Mouse (Mus musculus) left cerebral cortex, postnatal 14 days (tissue): Measurements from ENCODE around the gene Mustn1. TPM values are rescaled to one million over a fixed set of nuclear protein-coding genes. Genes with fewer than 3 reads are reported as not detected.

Experiments used
- DNase-seq, 2 experiments: peaks; one replicate each; pipeline ENCODE4 v3.0.0; 2021 to 2022; ENCODE audit warnings: low spot score in 2 of 2, mixed read lengths in 1 of 2
- intact Hi-C: fragments of 180-260 bp; cut with DNase I; formaldehyde crosslinking; loops from one replicate; pipeline ENCODE4 v1.15.1; 2025
- total RNA-seq, 2 experiments: library from RNA; stranded (reverse); gene quantifications; 2 replicates each; pipeline ENCODE4 v1.2.3; 2021

Mustn1 gene
- total RNA-seq, 2 experiments from 2014 or later: 3.9 to 5.1 TPM

DNA sequence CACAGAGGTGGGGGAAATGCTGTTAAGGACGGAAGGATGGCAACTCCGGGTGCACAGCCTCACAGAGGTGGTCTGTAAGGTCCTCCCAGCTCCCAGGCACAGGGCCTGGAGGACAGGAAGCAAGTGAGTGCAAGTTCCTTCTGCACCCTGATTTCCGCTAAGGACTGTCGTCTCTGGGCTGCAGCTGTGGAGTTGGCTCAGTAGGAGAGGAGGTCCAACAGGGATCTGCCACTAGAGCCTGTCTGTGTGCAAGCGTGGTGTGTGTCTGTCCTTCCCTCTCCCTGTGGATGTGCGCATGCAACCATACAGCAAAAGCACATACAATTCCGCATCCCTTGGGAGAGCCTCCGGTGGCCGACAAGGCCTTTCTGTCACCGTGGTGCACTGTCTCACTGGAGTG is 2.5 kb upstream of the Mustn1 start:
- DNase-seq: no peak
- intact Hi-C loops: no loop called here

- intact Hi-C loops: no loop called here
- no peak for DNase-seq
Measured at GRCm38 (mm10) chr14:30877827-30878226, 1.2 kb upstream of the Mustn1 start.

- intact Hi-C loops: loop anchor here (5.0 kb wide), 1 partner anchor 63 kb away; the partner anchor contains the start of gene Itih1
- no peak for DNase-seq
Measured at GRCm38 (mm10) chr14:30879794-30880193, 794 bp downstream of the Mustn1 start.

GRCm38 (mm10) chr14:30880251-30880650 is 1.3 kb downstream of the Mustn1 start:
- intact Hi-C loops: loop anchor here (5.0 kb wide), 1 partner anchor 62 kb away; the partner anchor contains the start of gene Itih1
- no peak for DNase-seq

- peak; percentile 62 to 78 for DNase-seq
- intact Hi-C loops: loop anchor here (5.0 kb wide), 1 partner anchor 61 kb away; the partner anchor contains the start of gene Itih1
Measured at GRCm38 (mm10) chr14:30880811-30881717, 2.1 kb downstream of the Mustn1 start.

DNA sequence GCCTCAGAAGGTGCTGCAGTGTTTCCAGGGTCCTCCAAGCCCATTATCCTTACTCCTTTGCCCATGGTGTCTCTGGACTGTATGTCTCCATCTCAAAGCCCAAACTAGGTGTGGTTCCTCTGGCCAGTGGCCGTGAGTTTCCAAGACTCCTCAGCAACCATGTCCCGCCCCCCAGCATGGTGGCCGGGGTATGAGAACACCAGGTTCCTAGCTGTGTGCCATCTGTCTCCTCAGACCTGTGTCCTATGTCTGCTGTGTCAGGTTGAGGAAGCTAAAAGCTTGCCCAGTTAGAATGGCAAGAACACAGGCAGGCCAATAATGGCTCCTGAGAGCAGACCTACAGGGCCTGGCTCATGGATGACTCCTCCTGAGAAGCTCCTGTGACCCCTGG is 2.7 kb downstream of the Mustn1 start:
- no peak for DNase-seq
- intact Hi-C loops: loop anchor here (5.0 kb wide), 1 partner anchor 61 kb away; the partner anchor contains the start of gene Itih1

GRCm38 (mm10) chr14:30885298-30885697 is 6.3 kb downstream of the Mustn1 start:
- DNase-seq: no peak
- intact Hi-C loops: no loop called here

DNA sequence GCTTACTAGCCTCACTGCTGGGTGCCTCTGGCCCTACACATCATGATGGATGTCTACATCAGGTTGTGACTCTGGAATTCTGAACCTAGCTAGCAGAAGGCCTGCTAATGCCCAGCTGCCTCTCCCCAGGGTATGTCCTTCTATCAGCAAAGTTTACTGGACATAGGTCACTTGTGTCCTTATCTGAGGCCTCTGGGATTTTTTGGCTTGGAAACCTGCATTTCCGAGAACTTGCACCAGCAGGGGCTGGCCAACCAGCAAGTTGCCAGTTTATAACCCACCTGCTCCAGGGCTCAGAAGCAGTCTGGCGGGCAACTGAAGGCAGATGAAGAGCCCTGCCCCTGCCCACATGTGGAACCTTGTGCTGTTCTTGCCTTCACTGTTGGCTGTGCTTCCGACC is 7.2 kb downstream of the Mustn1 start, which contains the start of gene Itih4:
TSS of gene Itih4 (plus strand) at position 273 of the 400 bp plus-strand sequence.
- DNase-seq: no peak
- intact Hi-C loops: no loop called here

GRCm38 (mm10) chr14:30888271-30888732 is 9.3 kb downstream of the Mustn1 start:
- intact Hi-C loops: no loop called here
- DNase-seq: no peak

GRCm38 (mm10) chr14:30899972-30900371 is 21.0 kb downstream of the Mustn1 start:
- intact Hi-C loops: no loop called here
- DNase-seq: no peak

GRCm38 (mm10) chr14:30902628-30903027 is 23.6 kb downstream of the Mustn1 start:
- no peak for DNase-seq
- intact Hi-C loops: no loop called here

DNA sequence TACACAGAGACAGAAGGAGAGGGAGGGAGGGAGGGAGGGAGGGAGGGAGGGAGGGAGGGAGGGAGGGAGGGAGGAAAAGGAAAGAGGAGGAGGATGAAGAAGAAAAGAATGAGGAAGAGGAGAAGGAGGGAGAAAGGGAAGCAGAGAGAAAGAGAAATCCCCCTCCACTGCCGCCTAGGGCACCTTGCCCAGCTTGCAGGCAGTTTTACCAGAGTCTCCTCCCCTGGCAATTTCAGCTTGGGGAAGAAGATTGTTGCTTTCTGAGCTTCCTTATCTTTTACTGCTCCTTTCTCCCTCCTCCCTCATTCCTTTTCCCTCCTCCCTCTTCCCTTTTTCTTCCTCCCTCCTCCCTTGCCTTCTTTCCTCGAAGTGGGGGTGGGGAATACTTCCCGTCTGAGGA is 24.0 kb downstream of the Mustn1 start:
- intact Hi-C loops: no loop called here
- no peak for DNase-seq

DNA sequence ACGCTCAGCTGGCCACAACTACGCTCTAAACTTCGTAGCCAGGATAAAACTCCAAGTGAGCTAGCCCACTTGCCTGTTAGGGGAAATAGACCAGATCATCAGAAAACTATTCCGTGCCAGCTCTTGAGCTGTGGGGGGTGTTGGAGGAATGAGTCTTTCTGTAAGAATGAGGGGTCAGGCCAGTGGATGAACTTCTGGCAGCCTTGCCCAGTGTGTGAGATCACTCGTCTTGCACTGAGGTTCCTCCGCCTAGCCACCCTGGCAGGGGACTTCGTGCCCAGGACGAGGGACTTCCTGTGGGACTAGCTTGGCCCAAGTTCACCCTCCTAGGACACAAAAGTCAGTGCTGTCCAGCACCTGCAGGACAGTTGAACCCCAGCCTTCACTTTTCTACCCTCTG is 25.3 kb downstream of the Mustn1 start:
- DNase-seq: no peak
- intact Hi-C loops: no loop called here

DNA sequence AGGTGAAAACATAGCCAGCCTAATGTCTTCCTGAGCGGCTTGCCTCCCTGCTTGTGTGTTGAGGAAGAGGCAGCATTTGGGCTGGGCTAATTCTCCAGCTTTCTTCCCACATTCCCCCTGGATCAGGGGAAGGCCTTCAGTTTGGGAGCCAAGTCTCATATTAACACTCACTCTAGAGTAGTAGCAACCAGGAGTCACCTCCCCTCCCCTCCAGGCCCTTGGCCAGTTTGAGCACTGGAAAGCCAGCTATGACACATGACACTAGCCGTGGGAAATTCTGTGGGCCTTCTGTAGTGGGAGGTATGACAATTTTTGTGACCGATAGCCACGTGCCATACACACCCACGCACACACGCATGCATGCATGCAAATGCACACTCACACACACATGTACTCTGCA is 27.0 kb downstream of the Mustn1 start:
- no peak for DNase-seq
- intact Hi-C loops: no loop called here

DNA sequence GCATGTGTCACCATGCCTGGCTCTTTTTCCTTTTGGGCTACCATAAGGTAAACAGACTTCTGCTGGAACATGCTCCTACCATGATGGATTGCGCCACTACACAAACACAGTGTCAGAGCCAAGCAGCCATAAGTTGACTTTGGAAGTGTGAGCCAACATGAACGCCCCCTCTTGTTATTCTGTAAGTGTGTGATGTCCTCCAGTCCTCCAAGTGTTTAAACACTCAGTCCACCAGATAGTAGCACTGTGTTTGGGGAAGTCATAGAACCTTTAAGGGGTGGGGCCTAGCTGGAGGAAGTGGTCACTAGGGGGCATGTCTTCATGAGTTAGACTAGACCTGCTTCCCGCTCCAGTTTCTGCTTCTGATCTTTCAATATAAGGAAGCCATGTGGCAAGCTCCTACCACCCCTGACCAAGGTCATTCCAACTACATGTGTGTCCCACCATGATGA is 28.8 kb downstream of the Mustn1 start:
- intact Hi-C loops: no loop called here

GRCm38 (mm10) chr14:30911141-30911540 is 32.1 kb downstream of the Mustn1 start:
- intact Hi-C loops: no loop called here
- no peak for DNase-seq

More for the DNA sequence above, 28.8 kb downstream of the Mustn1 start:
- no peak for DNase-seq

DNA sequence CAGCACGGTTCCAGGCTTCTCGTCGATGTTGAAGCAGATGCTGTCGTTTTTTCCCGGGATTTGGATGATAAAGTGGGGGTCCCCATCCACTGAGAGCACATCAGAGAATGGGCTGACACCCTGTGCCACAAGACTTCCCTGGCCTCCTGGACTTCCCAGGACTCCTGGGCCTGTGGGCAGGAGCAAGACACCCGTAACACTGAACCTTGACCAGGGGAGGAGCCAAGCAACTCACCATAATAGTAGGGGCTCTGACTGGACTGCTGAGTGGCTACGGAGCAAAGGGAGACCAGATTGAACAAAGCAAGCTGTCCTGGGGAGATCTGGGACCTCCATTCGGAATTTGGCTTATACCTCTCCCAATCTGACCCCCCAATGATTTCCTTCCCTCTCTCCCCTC is 33.6 kb downstream of the Mustn1 start:
- DNase-seq: no peak

GRCm38 (mm10) chr14:30913404-30913803 is 34.4 kb downstream of the Mustn1 start:
- intact Hi-C loops: no loop called here

More for the DNA sequence above, 33.6 kb downstream of the Mustn1 start:
- intact Hi-C loops: no loop called here

GRCm38 (mm10) chr14:30916516-30916915 is 37.5 kb downstream of the Mustn1 start:
- intact Hi-C loops: no loop called here
- DNase-seq: no peak

More at GRCm38 (mm10) chr14:30913404-30913803, 34.4 kb downstream of the Mustn1 start:
- DNase-seq: no peak

DNA sequence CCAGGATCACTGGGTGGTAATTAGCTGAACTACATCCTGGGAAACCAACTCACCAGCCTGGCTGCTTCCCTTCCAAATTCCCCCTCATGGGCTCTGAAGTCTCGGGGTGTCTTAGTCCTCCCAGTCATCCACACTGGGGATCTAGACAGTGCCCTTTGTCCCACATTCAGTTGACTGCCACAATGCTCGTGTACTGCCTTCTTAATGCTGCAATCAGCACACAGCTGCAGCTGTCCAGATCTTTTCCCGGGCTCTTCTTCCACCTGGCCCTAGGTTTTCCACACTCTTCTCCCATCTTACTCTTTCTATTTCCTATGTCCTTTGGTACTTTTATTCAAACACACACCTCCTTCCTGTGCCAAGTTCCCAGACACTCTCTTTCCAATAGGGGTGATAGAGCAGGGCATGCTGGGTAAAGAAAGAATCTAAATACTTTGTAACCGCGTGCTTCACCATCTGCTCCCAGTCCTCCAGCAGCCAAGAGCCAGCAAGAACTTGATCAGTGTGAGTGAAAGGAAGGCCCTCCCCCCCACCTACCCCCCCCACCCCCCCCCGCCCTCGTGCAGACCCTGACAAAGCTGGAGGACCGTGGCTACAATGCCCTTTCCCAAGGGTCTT is 43.2 kb downstream of the Mustn1 start:
- intact Hi-C loops: no loop called here
- peak in 1 of 2 experiments; percentile 46 for DNase-seq
